Mouse (Mus musculus) liver, embryonic 14.5 days (tissue): Measurements from ENCODE around the gene Epc2.

Experiments
- CTCF ChIP-seq: IDR thresholded peaks from 2 replicates; pipeline ENCODE4 v1.5.1; 2016; ENCODE audit warnings: antibody characterized with exemption, low read depth, control low read depth
- EP300 ChIP-seq: IDR thresholded peaks from 2 replicates; pipeline ENCODE4 v1.6.1; 2016; ENCODE audit warnings: antibody characterized with exemption, low read depth

DNA sequence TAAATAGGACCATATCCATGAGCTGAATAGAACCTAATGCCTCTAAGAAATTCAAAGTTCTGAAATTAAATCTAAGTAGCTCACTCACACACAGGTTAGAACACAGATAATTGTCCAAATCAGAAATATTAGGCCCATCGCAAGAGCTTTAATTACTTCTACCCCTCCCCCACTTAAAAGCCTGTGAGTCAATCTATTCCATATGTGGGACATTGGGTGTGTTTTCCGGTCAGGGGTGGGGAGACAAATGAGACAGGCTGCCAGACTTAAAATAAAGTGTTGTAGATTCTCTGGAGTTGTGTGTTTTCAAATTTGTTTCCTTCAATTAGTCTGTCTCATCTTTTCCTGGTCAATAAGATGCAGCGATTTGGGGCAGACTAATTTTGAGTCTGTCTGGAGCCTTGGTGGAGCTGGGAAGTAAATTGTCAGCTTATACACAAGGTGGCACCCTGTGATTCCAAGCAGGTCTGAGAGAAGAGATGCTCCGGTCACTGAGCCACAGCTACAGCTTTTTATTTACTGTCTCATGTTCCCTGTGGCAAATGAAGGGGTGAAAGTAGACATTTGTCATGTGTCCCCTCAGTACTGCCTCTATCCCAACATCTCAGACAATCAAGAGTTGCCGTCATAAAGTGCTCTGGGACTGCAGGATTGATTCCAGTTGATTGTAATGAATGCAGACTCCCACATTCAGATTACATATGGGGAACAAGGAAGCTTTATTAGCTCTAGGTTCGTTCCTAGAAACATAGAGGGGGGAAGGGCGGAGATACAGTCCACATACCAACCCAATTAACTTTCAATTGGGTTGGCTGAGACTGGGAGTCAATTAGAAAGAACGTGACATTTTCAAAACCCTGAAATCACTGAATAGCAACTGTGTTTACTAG, 3.5 kb upstream of the Epc2 start:
- TF ChIP-seq CTCF (no peak), EP300 (no peak)
